Mouse (Mus musculus): Measurements from ENCODE around the gene Gm14569.

DNA sequence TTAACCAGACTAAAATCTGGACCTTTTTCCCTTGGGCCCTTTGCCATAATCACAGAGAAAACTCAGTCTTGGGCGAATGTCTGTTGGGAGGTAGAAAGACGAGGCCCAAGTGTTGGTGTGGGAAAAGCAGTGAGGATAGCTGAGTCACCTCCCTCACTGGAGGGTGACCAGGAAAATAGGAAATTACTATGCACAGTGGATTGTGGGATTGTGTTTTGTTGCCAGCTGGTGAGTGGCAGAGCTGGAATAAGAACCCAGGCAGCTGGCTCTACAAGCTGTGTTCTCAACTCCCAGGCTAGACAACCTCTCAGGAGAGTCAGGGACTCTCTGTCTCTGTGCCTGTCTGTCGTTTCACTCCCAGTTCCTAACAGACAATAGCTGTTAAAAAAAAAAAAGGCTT, 101.7 kb downstream of the Gm14569 start:
- no peak for TF ChIP-seq TAL1 (IDR thresholded peaks at IDR 0.05; ENCODE audit: low read length)
- no peak for TF ChIP-seq GATA1 (IDR thresholded peaks at IDR 0.05; ENCODE audit: low read length)
